Mouse (Mus musculus): ENCODE data around the gene Hist3h2ba. TPM values are rescaled to one million over a fixed set of nuclear protein-coding genes. Genes with fewer than 3 reads are reported as not detected.
A peak's percentile ranks its signal among the peaks of the same experiment; 100 is the strongest.

Gene Hist3h2ba
- total and polyA plus RNA-seq, 3 experiments = not detected

DNA sequence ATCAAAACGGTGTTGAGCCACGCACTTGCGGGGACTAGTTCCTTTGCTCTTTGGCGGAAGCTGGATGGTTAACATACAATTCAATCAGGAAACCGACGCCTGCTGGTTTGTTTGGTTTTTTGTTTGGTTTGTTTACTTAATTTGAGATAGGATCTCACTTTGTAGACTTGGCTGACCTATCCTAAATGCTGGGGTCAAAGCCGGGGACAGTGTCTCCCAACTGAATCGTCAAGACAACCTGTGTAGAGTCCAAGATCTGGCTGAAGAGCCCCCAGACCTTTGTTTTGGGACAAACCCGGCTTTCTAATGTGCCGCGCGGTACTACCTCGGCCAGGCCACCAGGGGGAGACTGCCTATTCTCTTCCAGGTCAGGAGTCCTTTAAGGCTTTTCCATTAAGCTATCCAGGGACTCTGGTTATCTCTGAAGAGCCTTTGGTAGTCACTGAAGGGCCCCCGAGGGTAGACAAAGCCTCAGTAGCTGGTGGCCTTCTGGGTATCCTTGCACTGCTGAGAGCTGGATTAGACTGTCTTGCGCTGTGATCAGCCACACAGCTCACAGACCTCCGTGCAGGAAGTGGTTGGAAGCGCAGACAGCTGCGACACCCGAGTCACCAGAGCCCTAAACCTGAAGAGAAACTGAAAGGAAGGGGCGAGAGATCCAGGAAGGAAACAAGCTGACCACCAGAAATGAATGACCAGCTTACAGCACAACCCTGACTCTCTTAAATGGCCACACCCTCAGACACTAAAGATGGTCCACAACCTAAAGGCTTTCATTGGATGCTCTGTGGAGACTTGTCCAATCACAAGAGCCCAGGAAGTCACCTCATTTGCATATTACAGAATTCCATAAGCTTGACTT lies 20.7 kb upstream of the Hist3h2ba start:
- Histone ChIP-seq H3K27ac (ENCODE audit: insufficient read depth, low read depth) (peak overlapping the region; percentile 64), H3K36me3 (replicated peaks in 1 of 2; ENCODE audit: control insufficient read depth in 1 of 2, insufficient read depth in 1 of 2, low read length in 1 of 2) (peaks cover 23 to 28% of the 10 kb centered on the region in 2 experiments), H3K9me3 (replicated peaks; ENCODE audit: low read length) (no peaks in the 10 kb centered on the region), H3K4me2 (ENCODE audit: insufficient read depth, low read depth, poor library complexity, severe bottlenecking) (peak overlapping the region; percentile 90), H3K79me2 (replicated peaks; ENCODE audit: control insufficient read depth, extremely low read depth, insufficient read depth, poor library complexity, severe bottlenecking) (no peaks in the 10 kb centered on the region), H3K4me1 (ENCODE audit: control insufficient read depth in 1 of 2, insufficient read depth in 2 of 2) (peaks cover 0 to 6% of the 10 kb centered on the region in 2 experiments; a peak in 3 of 4 replicates), H3K9ac (ENCODE audit: insufficient read depth, low read depth) (peak overlapping the region; percentile 26), H3K27me3 (replicated peaks) (peaks cover 16% of the 10 kb centered on the region), H3K4me3 (replicated peaks in 1 of 3; ENCODE audit: low read depth in 2 of 3, low read length in 2 of 3, poor library complexity in 1 of 3) (peak overlapping the region; percentile 42 to 57 (median 53))
- TF ChIP-seq MYC (IDR thresholded peaks at IDR 0.05; ENCODE audit: low read depth, low read length) (no peak), NELFE (IDR thresholded peaks at IDR 0.05; ENCODE audit: low read depth, low read length) (no peak; the same call in 1 of the 2 replicates), E2F4 (IDR thresholded peaks at IDR 0.05; ENCODE audit: insufficient replicate concordance, low read depth, low read length) (no peak), CTCF (conservative IDR thresholded peaks at IDR 0.05 in 1 of 2, IDR thresholded peaks at IDR 0.05 in 1 of 2; ENCODE audit: low read depth in 2 of 2, low read length in 2 of 2) (peak; percentile 85 to 94), EP300 (IDR thresholded peaks at IDR 0.05; ENCODE audit: low read length) (no peak), ZMIZ1 (IDR thresholded peaks at IDR 0.05; ENCODE audit: low read depth, low read length) (no peak), POLR2A (IDR thresholded peaks at IDR 0.05; ENCODE audit: low read depth, low read length) (peak; percentile 63; the same call in 1 of the 2 replicates), RCOR1 (conservative IDR thresholded peaks at IDR 0.05; ENCODE audit: low read depth, low read length) (no peak), ETS1 (conservative IDR thresholded peaks at IDR 0.05; ENCODE audit: low read depth, low read length) (peak; percentile 62; the same call in 1 of the 2 replicates), IRF4 (IDR thresholded peaks at IDR 0.05; ENCODE audit: low read depth, low read length) (no peak), POLR2AphosphoS2 (IDR thresholded peaks at IDR 0.05; ENCODE audit: low read depth, low read length) (no peak), USF1 (IDR thresholded peaks at IDR 0.05; ENCODE audit: low read depth, low read length) (no peak), TBP (conservative IDR thresholded peaks at IDR 0.05; ENCODE audit: low read depth, low read length) (peak; percentile 96), ZKSCAN1 (IDR thresholded peaks at IDR 0.05; ENCODE audit: borderline replicate concordance, low read depth, low read length) (no peak), PAX5 (IDR thresholded peaks at IDR 0.05; ENCODE audit: low read length) (no peak), MAX (IDR thresholded peaks at IDR 0.05; ENCODE audit: low read length) (no peak), SMC3 (IDR thresholded peaks at IDR 0.05; ENCODE audit: low read depth, low read length) (peak; percentile 85), TCF12 (IDR thresholded peaks at IDR 0.05; ENCODE audit: low read depth, low read length) (peak; percentile 67), ZNF384 (IDR thresholded peaks at IDR 0.05; ENCODE audit: low read depth, low read length) (no peak), ZC3H11A (IDR thresholded peaks at IDR 0.05; ENCODE audit: low read depth, low read length) (no peak), KAT2A (IDR thresholded peaks at IDR 0.05; ENCODE audit: insufficient replicate concordance, low read length) (no peak), NRF1 (IDR thresholded peaks at IDR 0.05; ENCODE audit: low read depth, low read length) (no peak), CHD2 (IDR thresholded peaks at IDR 0.05; ENCODE audit: low read length) (peak; percentile 77), MAFK (IDR thresholded peaks at IDR 0.05; ENCODE audit: insufficient replicate concordance, low read length) (no peak), BHLHE40 (IDR thresholded peaks at IDR 0.05; ENCODE audit: low read depth, low read length) (0 out of 2 replicates have a peak, but pooled peaks have one; percentile 5), GABPA (IDR thresholded peaks at IDR 0.05; ENCODE audit: insufficient replicate concordance, low read depth, low read length) (no peak), MEF2A (IDR thresholded peaks at IDR 0.05; ENCODE audit: borderline replicate concordance, low read depth, low read length) (0 out of 2 replicates have a peak, but pooled peaks have one; percentile 25), JUN (IDR thresholded peaks at IDR 0.05; ENCODE audit: insufficient read depth, low read depth, low read length) (no peak), HCFC1 (IDR thresholded peaks at IDR 0.05; ENCODE audit: low read depth, low read length) (no peak), RAD21 (IDR thresholded peaks at IDR 0.05; ENCODE audit: low read depth, low read length) (peak; percentile 63), MXI1 (IDR thresholded peaks at IDR 0.05; ENCODE audit: low read depth, low read length) (no peak), JUND (conservative IDR thresholded peaks at IDR 0.05; ENCODE audit: low read depth, low read length) (no peak), USF2 (conservative IDR thresholded peaks at IDR 0.05; ENCODE audit: low read depth, low read length) (no peak), MAZ (IDR thresholded peaks at IDR 0.05; ENCODE audit: low read depth, low read length) (no peak), CHD1 (IDR thresholded peaks at IDR 0.05; ENCODE audit: low read depth, low read length) (no peak), UBTF (IDR thresholded peaks at IDR 0.05; ENCODE audit: low read depth, low read length) (no peak), ELF1 (IDR thresholded peaks at IDR 0.05; ENCODE audit: low read depth, low read length) (peak; percentile 62; the same call in 1 of the 2 replicates), SIN3A (IDR thresholded peaks at IDR 0.05; ENCODE audit: low read length) (no peak)
- DNase-seq (ENCODE audit: extremely low read depth) = peak; percentile 78
- in situ Hi-C loops (cut with MboI; ENCODE audit: low pct_ligation_motif_present, low pct_unique_long_range_greater_than_20kb, low sequenced_read_pairs) (no loop called here), dilution Hi-C loops (cut with MboI; ENCODE audit: extremely low pct_ligation_motif_present, extremely low pct_unique_long_range_greater_than_20kb, low sequenced_read_pairs) (no loop called here)

All from CH12.LX (cell line).